Mouse (Mus musculus) 3134 (cell line): ENCODE measurements at regions not wholly inside any gene's neighbourhood (a gene's known extent, or its start where the extent isn't known, plus 50 kb on each side); places are given as distances from the start of the nearest gene placed in this dataset.

Experiments
- DNase-seq: peaks from one replicate; pipeline ENCODE4 v3.0.0-alpha.2; 2011; ENCODE audit warnings: low spot score; ENCODE audit not compliant: insufficient read length; ENCODE audit errors: extremely low read depth

DNA sequence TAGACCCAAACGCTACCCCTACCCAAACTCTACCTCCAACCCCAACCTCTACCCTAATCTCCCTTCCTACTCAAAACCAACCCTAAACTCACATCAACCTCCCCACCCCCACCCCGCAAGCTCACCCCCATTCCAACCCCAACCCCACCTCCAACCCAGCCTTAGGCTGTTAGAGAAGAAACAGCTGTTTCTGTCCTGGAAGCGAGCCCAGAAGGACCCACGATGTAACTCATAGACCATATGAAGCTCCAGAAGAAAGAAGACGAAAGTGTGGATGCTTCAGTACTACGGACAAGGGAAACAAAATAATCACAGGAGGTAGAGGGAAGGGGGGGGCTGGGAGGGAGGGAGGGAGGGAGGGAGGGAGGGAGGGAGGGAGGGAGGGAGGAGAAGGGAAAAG lies 58.4 kb downstream of the Sox11 start:
- no peak for DNase-seq

- DNase-seq: no peak
These were observed 80.4 kb downstream of the Sox11 start for GRCm38 (mm10) chr12:27261965-27262364.

DNA sequence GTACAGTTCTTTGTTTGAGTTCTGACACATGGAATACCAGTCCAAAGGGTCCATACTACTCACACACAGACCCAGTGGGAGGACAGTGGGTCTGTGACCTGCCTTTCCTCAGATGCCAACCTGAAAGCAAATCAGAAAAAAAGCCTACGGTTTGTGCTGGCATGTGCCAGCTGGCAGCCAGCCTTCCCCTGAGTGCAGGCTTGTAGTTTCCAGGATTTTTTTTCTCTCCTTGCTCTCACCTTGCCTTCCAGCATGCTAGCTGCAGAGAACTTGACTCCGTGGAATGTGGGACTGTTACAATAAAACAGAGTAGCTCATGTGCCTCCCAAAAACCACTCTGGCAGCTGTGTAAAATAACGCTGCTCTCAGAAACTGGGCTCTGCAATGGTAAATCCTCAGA lies 88.2 kb downstream of the Sox11 start:
- DNase-seq: no peak

DNA sequence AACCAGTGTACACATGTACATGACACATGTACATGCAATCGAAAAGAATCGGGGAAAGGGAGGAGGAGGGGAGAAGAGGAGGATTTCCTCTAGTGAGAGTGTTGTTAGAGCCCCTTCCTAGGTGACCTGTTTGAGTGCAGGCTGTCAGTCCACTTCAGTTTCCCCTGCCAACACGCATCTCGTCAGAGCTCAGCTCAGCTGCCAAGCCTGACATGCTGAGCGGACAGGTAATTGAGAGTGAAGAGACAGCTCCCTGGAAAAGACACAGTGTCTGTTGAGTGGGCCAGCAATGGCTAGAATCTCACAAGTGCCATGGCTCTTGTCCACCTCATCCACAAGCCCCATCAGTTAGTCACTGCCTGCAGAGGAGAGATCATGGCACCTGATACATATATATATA lies 90.9 kb downstream of the Sox11 start:
- no peak for DNase-seq

DNA sequence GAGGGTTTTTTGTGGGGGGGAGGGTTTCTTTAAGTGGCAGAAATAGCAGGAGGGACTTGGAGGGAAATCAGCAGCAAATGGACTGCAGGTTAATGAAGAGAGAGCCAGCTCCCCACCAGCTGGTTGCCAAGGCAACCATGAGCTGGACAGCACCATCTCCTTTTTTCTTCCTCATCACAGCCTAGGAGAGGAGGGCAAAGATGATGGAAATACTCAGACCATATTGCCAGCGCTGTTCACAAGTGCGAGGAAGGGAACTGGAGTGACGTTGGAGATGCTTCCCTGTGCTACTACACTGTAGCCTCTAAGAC lies 93.9 kb downstream of the Sox11 start:
- DNase-seq: no peak

DNA sequence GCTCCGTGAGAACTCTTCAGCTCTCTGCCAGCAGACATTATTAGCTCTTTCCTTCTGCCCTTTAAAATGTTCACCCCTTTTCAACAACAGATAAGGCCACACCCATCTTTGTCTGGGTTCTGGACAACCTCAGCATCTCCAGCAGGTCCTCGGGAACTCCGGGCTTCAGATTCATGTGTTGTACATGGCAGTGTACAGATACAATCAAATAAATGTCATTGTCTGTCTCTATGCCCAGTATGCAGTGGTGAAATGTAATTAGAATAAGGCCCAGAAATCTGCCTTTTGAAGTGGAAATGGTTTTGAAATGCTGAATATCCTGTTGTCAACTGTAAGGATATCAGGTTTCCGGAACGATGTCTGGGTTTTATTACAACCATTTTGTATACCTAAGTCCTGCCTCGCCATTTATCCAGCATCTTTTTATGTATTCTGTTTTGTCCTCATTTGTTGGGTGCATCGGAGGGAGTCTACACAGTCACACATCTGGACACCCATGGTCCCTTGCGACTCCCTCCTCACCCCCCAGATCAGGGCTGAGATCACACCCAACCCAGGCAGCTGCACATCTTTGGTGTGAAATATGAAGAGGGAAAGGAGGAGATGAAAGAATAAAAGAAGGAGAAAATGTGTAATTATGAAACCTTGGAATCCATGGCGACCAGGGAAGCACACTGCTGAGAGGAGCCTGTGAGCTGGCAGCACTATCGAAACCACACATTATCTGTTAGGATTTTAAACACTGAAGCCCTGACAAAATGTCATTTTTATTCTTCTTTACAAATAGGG lies 94.4 kb downstream of the Sox11 start:
- DNase-seq: no peak

DNA sequence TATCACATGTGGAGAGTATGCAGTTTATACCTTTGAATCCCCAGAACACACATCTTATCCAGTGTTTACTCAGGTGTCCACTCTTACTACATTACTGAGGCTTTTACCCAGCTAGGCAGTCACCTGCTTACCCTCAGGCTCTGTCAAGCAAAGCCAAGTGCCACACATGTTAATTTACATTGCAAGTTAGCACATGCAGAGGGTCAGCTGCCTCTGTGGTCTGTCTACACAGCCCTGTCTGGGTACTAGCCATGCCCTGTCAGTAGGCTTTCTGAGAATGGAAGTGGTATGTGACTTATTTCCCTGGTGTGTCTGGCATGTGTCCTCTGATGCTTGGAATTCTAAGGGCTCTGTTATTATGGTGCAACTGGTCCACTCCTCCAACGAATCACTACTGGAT lies 106.6 kb downstream of the Sox11 start:
- no peak for DNase-seq

DNA sequence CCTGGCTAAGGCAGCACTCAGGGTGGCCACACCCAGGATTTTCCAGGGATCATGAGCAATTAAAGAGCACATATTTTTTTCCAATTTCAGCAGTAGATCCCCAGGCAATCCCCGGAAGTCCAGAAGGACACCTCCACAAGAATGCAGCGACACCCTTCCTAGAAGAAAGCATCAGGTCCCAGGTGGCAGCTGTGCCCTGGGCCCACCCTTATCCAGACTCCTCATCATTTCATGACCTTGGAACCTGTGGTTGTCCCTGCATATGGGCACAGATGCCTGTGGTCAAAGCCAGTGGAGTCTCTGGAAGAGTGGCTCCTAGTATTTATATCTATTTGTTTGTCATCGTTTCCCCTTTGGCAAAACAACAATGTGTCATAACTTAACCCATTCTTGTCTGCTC lies 120.8 kb downstream of the Sox11 start:
- no peak for DNase-seq

- no peak for DNase-seq
These were observed 141.2 kb downstream of the Sox11 start for GRCm38 (mm10) chr12:27201191-27201590.

DNA sequence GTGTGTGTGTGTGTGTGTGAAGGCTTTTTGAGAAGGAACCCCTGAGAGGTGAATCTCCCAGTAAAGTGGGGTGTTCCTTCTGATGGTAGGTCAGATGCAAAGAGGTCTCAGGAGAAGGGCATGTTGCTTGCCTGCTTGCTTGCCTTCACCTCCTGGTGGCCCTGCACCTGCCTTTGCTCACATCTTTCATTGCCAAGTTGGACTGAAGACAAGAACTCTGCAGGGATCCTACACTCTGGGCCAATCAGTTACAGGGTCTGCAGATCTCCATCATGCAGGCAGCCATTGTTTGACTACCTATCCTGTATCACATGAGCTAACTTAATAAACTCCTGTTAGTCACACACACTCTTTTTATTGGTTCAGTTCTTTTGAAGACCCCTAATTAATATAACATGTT lies 148.4 kb downstream of the Sox11 start:
- no peak for DNase-seq

DNA sequence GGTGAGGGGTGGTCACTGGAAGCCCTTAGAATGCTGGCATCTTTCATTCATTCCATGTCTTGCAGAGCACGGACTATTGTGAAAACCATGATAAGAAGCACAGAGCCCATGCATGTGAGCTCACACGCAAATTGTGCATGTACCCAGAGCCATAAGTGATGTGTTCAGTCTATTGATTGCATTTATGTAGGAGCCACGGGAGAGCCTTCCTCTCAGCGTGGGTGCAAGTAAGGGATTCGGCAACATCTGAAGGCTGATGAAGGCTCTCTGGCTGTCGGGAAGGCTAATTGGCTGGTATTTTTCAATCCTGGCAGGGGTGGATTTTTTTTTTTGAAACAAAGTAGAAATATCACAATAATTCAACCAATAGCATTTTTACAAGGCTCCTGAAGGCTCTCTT lies 150.5 kb downstream of the Sox11 start:
- no peak for DNase-seq

DNA sequence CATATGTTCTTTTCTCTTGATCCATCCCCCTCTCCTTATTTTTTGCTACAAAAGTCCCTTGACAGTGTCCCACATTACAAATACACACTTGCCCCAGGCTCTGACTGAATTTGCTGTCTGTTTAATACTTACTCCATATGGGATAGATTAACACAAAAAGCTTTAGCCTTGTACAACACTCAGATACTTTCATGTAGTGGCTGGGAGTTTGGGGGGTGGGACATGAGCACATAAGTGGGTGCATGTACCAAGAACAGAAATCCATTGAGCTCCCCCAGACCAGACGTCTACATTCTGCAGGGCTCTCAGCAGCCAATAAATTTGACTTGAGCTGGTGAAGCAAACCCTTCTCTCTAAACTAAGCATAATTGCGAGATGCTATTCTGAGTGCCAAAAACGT lies 154.9 kb downstream of the Sox11 start:
- no peak for DNase-seq

- DNase-seq: no peak
These were observed 159.7 kb downstream of the Sox11 start for GRCm38 (mm10) chr12:27182397-27183375.

- no peak for DNase-seq
These were observed 168.8 kb downstream of the Sox11 start for GRCm38 (mm10) chr12:27173561-27173960.

DNA sequence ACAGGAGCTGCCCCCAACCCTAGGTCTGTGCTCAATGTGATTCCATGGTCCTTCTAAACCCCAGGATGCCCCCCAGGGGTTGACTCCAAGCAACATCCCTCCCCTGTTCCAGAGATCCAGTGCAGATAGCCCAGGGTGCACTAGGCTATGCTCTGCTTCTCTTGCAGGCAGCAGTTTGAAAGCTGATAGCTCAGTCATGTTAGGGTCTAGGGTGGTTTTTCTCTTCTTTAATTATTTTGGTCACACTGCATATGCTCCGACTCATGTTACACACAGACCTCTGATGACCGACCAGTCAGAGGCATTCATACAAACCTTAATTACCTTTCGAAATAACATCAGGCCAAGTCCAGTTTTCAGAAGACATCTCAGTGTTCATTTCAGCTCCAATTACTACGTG lies 169.2 kb downstream of the Sox11 start:
- no peak for DNase-seq

DNA sequence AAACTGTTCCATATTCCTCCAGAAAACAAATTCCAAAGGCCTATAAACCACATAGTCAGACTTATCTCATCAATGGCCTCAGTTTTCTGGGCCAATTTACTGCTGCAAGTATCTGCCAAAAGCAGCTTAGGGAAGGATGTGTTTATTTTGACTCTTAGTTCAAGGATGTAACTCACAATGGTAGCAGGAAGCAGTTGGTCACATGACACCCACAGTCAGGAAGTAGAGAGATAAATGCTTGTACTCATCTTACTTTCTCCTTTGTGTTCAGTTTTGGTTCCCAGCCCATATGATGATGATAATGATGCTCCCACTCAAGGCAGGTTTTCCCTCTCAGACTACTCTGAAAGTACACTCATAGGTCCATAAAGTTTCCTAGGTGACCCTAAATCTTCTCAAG lies 170.8 kb downstream of the Sox11 start:
- DNase-seq: no peak

GRCm38 (mm10) chr12:27164920-27165504 lies 177.4 kb downstream of the Sox11 start:
- no peak for DNase-seq

- DNase-seq: no peak
These were observed 182.2 kb downstream of the Sox11 start for GRCm38 (mm10) chr12:27160063-27160686.

GRCm38 (mm10) chr12:27159416-27160062 lies 182.8 kb downstream of the Sox11 start:
- DNase-seq: no peak
